Mouse (Mus musculus) erythroblast, embryonic 14.5 days (primary cell): ENCODE data around the gene Phc2. TPM values are rescaled to one million over a fixed set of nuclear protein-coding genes. Genes with fewer than 3 reads are reported as not detected.

ENCODE experiments used
- H3K27me3 ChIP-seq: 2 replicates; pipeline ENCODE4 v1.6.1; 2012; ENCODE audit warnings: inconsistent platforms; ENCODE audit not compliant: control insufficient read depth
- H3K36me3 ChIP-seq: 2 replicates; pipeline ENCODE4 v1.6.1; 2012; ENCODE audit warnings: mild to moderate bottlenecking, inconsistent platforms; ENCODE audit not compliant: control insufficient read depth
- H3K4me1 ChIP-seq: 2 replicates; pipeline ENCODE4 v1.6.1; 2012; ENCODE audit warnings: inconsistent platforms; ENCODE audit not compliant: control insufficient read depth
- H3K4me3 ChIP-seq: replicated peaks from 2 replicates; pipeline ENCODE3; 2012; ENCODE audit warnings: moderate library complexity, mild to moderate bottlenecking, inconsistent platforms
- H3K9me3 ChIP-seq: 2 replicates; pipeline ENCODE4 v1.6.1; 2012; ENCODE audit warnings: low read length, inconsistent platforms, mixed read lengths; ENCODE audit not compliant: control insufficient read depth
- GATA1 ChIP-seq: IDR thresholded peaks from 2 replicates; pipeline ENCODE4 v1.6.1; 2012; ENCODE audit warnings: low read length, inconsistent platforms, mixed read lengths
- TAL1 ChIP-seq: IDR thresholded peaks from 3 replicates; pipeline ENCODE4 v1.6.1; 2012; ENCODE audit warnings: low read length, inconsistent platforms, mixed read lengths
- polyA plus RNA-seq: library from polyadenylated mRNA; stranded (reverse); fragments of >175 nt; gene quantifications from 2 replicates; pipeline ENCODE4 v1.2.3, GENCODE M21; 2012

The Phc2 gene
- polyA plus RNA-seq, 1 experiment, result 9.0 TPM

DNA sequence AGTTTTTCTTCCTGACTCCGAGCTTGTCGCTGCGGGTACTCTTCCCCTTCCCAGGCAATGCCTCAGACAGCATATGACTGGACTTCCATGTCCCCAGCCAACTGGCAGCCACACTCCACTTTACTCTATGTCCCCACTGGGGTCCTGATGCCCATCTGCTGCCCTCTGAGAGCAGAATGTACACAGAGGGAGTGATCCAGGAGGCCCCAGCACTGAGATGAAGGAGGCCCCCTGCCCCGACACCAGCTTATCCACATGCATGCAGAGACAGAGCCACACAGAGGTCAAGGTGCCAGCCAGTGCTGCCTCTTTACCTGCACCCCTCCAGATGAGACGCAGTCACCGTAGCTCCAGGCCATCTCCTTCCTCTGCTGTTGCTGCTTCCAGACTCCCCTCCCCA is 55.8 kb downstream of the Phc2 start:
- H3K27me3 ChIP-seq, result no peaks in the 10 kb centered on the region; the same call in 1 of the 2 replicates
- no peaks in the 10 kb centered on the region for H3K36me3 ChIP-seq
- no peaks in the 10 kb centered on the region for H3K9me3 ChIP-seq
- no peak overlapping the region for H3K4me3 ChIP-seq
- TF ChIP-seq GATA1 (no peak), TAL1 (no peak)
- H3K4me1 ChIP-seq, result peaks cover 36% of the 10 kb centered on the region

DNA sequence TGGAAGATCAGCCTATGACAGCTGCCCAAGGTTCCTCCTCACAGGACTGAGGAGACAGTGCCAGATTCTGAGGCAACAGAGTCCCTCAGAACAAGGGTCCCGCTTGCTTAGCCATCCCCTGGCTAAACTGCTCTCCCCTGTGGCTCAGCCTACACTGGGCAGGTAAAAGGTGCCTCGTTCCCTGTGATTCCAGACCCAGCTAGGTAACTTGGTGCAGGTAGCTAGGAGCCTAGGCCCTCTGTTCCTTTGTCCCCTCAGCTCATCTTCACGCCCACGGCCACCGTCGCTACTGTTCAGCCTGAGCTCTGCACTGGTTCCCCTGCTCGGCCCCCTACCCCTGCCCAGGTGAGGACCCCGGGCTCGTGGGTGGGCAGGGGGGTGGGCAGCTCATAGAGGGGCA is 56.3 kb downstream of the Phc2 start:
- H3K9me3 ChIP-seq, result no peaks in the 10 kb centered on the region
- H3K36me3 ChIP-seq, result no peaks in the 10 kb centered on the region
- H3K4me3 ChIP-seq, result no peak overlapping the region
- H3K4me1 ChIP-seq, result peaks cover 37% of the 10 kb centered on the region
- TF ChIP-seq TAL1 (no peak), GATA1 (no peak)
- H3K27me3 ChIP-seq, result no peaks in the 10 kb centered on the region; the same call in 1 of the 2 replicates

GRCm38 (mm10) chr4:128711455-128712135 is 57.1 kb downstream of the Phc2 start:
- Histone ChIP-seq H3K4me1 (peaks cover 39% of the 10 kb centered on the region), H3K36me3 (no peaks in the 10 kb centered on the region)
- TF ChIP-seq GATA1 (no peak), TAL1 (no peak)

DNA sequence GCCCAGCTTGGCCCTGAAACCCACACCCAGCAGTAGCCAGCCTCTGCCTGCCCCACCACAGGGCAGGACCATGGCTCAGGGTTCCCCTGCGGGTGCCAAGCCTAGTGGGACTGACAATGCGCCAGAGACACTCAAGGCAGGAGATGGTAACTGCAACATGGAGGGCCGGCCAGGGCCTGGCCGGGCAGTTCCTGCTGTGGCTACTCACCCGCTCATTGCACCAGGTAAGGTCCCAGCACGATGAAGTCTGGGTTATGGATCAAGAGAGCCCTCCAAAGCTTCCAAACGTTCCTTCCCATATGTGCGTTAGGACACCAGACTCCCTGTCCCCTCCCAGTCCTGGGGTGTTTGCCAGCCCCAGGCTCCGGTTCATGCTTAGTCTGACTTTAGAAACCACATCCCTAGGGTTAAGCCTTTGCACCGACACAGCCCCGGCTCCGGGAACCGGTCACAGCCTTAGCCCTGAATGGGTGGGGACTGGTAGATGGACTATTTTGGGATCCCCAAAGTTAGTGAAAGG is 57.7 kb downstream of the Phc2 start:
- H3K4me3 ChIP-seq, result peak overlapping the region; percentile 52
- H3K27me3 ChIP-seq, result no peaks in the 10 kb centered on the region; the same call in 1 of the 2 replicates
- TF ChIP-seq TAL1 (no peak), GATA1 (no peak)
- H3K9me3 ChIP-seq, result no peaks in the 10 kb centered on the region
- H3K4me1 ChIP-seq, result peaks cover 39% of the 10 kb centered on the region
- no peaks in the 10 kb centered on the region for H3K36me3 ChIP-seq

More at GRCm38 (mm10) chr4:128711455-128712135, 57.1 kb downstream of the Phc2 start:
- no peaks in the 10 kb centered on the region; the same call in 1 of the 2 replicates for H3K27me3 ChIP-seq
- peak overlapping the region; percentile 52 for H3K4me3 ChIP-seq
- no peaks in the 10 kb centered on the region for H3K9me3 ChIP-seq

GRCm38 (mm10) chr4:128712941-128713340 is 58.4 kb downstream of the Phc2 start:
- Histone ChIP-seq H3K36me3 (no peaks in the 10 kb centered on the region), H3K4me3 (no peak overlapping the region), H3K4me1 (peaks cover 39% of the 10 kb centered on the region), H3K9me3 (no peaks in the 10 kb centered on the region), H3K27me3 (no peaks in the 10 kb centered on the region; the same call in 1 of the 2 replicates)
- TF ChIP-seq GATA1, result no peak
- TF ChIP-seq TAL1, result no peak

DNA sequence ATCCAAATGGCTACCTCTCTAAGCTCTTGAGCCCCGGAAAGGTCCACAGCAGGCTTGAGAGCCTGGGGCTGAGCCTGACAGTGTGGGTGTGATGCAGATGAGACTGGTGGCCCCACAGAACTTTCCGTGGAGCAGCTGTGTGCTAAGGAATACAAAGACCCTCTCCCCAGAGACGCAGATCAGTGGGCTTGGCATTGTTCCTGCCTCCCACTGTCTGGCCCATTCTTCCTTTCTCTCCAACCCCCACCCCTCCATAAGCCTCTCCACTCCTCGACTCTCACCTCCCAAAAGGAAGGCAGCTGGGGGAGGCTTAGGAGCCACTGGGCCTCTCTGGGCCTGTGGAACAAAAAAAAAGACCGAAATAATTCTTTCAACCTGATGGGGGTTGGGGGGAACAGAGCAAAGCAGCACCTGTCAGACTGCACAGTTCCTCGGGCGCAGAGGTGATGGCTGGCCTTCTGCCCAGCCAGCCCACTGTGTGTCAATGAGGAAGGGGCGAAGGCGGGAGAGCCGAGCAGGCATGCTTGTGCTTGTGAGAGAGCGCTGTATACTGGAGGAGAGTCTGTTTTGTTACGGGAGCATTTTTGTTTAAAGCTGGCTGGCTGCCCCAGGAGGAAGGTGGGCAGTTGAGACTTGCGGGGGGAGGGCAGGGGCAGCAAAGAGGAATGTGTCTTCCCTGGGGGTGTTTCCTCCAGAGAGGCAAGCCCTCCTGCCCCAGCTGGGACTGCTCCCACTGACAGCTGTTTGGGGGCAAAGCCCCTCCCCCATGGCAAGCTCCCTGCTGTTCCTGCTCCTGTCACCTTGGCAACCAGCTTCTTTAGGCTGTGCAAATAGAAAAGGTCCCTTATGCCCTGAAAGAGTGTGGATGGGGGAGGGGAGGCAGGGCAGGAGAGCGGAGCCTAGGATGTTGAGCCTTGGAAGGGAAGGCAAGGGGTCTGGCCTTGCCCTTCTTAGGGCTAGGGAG is 61.0 kb downstream of the Phc2 start:
- peaks cover 26% of the 10 kb centered on the region for H3K4me1 ChIP-seq
- no peaks in the 10 kb centered on the region for H3K36me3 ChIP-seq
- no peaks in the 10 kb centered on the region for H3K27me3 ChIP-seq
- H3K9me3 ChIP-seq, result no peaks in the 10 kb centered on the region
- no peak overlapping the region for H3K4me3 ChIP-seq
- no peak for TF ChIP-seq TAL1

DNA sequence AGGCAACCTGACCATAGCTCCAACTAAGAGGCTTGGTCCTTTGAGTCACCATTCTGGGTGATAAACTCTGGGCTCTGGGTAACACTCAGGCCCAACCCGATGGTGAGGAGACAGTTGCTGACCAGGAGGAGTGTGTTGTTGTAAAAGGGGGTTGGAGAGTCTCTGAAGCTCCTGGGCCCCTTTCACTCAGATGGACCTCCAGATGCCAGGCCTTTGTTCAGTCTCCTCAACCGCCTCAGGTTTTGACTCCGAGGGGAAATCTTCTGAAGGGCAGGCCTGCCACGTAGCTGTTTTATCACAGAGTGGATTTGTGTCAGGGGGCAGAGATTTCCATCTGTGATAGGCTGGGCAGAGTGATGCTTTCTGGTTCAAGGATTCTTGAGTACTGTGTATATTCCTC is 61.8 kb downstream of the Phc2 start:
- no peaks in the 10 kb centered on the region for H3K27me3 ChIP-seq
- peaks cover 20% of the 10 kb centered on the region for H3K4me1 ChIP-seq
- TF ChIP-seq TAL1 (no peak), GATA1 (no peak)
- no peaks in the 10 kb centered on the region for H3K9me3 ChIP-seq
- H3K4me3 ChIP-seq, result no peak overlapping the region
- H3K36me3 ChIP-seq, result no peaks in the 10 kb centered on the region

GRCm38 (mm10) chr4:128716731-128717130 is 62.2 kb downstream of the Phc2 start:
- Histone ChIP-seq H3K9me3 (no peaks in the 10 kb centered on the region), H3K27me3 (no peaks in the 10 kb centered on the region), H3K36me3 (no peaks in the 10 kb centered on the region), H3K4me3 (no peak overlapping the region), H3K4me1 (peaks cover 16% of the 10 kb centered on the region)
- TF ChIP-seq GATA1, result no peak

DNA sequence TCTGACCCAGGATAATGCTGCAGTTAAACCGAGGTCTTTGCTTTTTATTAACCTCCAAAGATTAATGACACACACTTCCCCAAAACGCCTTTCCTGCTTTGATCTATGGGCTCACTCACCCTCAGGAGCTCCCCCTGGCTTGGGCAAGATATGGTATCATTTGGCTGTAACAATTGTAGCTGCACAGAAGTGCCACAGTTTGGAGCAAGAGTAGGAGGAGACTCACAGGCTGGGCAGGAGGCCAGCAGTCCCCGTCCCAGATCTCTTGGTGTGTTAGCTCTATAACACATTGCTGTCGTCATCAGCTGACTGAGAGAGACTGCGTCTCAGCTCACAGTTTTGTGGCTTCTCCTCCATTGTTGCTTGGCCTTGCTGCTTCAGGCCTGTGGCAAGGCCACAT is 65.6 kb downstream of the Phc2 start:
- Histone ChIP-seq H3K4me3 (no peak overlapping the region), H3K9me3 (no peaks in the 10 kb centered on the region), H3K36me3 (no peaks in the 10 kb centered on the region), H3K4me1 (peaks cover 9% of the 10 kb centered on the region), H3K27me3 (no peaks in the 10 kb centered on the region; the same call in 1 of the 2 replicates)
- TF ChIP-seq TAL1, result no peak
- no peak for TF ChIP-seq GATA1
